Mouse (Mus musculus) heart, embryonic 10.5 days (tissue): ENCODE results near the gene Dscam. TPM values are rescaled to one million over a fixed set of nuclear protein-coding genes. Genes with fewer than 3 reads are reported as not detected.

Experiments
- DNase-seq: peaks from one replicate; pipeline ENCODE4 v3.0.0-alpha.2; 2017; ENCODE audit warnings: low spot score
- H3K27ac ChIP-seq: fragments of 300-500 bp; sonication (generic); 2 replicates; pipeline ENCODE4 v1.5.1; 2016; ENCODE audit warnings: mild to moderate bottlenecking
- H3K27me3 ChIP-seq: fragments of 300-500 bp; sonication (generic); 2 replicates; pipeline ENCODE4 v1.6.1; 2016; ENCODE audit warnings: mild to moderate bottlenecking; ENCODE audit not compliant: poor library complexity, insufficient read depth, severe bottlenecking
- H3K36me3 ChIP-seq: fragments of 300-500 bp; sonication (generic); 2 replicates; pipeline ENCODE4 v1.6.1; 2016; ENCODE audit warnings: mild to moderate bottlenecking, moderate library complexity
- H3K4me1 ChIP-seq: fragments of 300-500 bp; sonication (generic); 2 replicates; pipeline ENCODE4 v1.6.1; 2016; ENCODE audit warnings: mild to moderate bottlenecking
- H3K4me3 ChIP-seq: fragments of 300-500 bp; sonication (generic); 2 replicates; pipeline ENCODE4 v1.5.1; 2016; ENCODE audit warnings: mild to moderate bottlenecking, moderate library complexity
- H3K9me3 ChIP-seq: fragments of 300-500 bp; sonication (generic); 2 replicates; pipeline ENCODE4 v1.6.1; 2016; ENCODE audit warnings: mild to moderate bottlenecking, moderate library complexity
- WGBS: fragments of 180-500 bp; shearing (Covaris S2); methylation state at CpG from one replicate; pipeline ENCODE4 v1.1.7; 2016; 5-methylcytosine and 5-hydroxymethylcytosine counted together
- polyA plus RNA-seq: library from polyadenylated mRNA; unstranded; fragments of >200 nt; fragmentation: Nextera tagmentation; extraction: Ambion mirVana; gene quantifications from 2 replicates; pipeline ENCODE4 v1.2.1, GENCODE M21; 2016

Dscam gene
- polyA plus RNA-seq: 0.07 and 0.20 TPM in 2 replicates

- no peaks in the 10 kb centered on the region for H3K36me3 ChIP-seq
- DNase-seq: no peak
- H3K4me1 ChIP-seq: peaks cover 6% of the 10 kb centered on the region; the same call in 1 of the 2 replicates
- H3K4me3 ChIP-seq: peak within 1 kb of the TSS; percentile 71
- peak within 1 kb of the TSS; percentile 52; the same call in 1 of the 2 replicates for H3K27ac ChIP-seq
- WGBS: 10% methylated on average over 60 of the region's 60 CpGs
- no peaks in the 10 kb centered on the region for H3K9me3 ChIP-seq
- H3K27me3 ChIP-seq: peaks cover 80% of the 10 kb centered on the region
Observed at GRCm38 (mm10) chr16:97170513-97171081, at the start of gene Dscam. Gene Dscam (minus strand): TSS chr16:97170752.

DNA sequence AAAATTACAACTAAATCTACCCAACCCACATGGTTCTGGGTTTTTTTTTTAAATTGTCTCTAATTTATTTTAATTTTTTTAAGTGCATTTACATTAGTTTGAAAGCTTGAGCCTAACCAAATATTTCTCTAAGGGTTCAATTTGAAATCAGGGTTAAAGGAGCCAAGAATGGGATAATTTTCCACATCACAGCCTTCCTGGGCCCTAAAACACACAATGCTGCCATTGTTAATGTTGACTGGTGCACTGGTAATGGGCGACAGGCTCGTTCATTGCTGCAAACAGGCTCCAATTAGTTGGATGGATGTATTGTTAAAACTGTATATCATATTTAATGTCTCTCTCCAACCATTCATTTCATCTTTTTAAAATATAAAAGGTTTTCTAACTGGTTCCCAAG is 48.8 kb upstream of the Dscam start:
- 80% methylated on average over 2 of the region's 2 CpGs for WGBS
- no peak for DNase-seq
- H3K4me3 ChIP-seq: no peak overlapping the region

DNA sequence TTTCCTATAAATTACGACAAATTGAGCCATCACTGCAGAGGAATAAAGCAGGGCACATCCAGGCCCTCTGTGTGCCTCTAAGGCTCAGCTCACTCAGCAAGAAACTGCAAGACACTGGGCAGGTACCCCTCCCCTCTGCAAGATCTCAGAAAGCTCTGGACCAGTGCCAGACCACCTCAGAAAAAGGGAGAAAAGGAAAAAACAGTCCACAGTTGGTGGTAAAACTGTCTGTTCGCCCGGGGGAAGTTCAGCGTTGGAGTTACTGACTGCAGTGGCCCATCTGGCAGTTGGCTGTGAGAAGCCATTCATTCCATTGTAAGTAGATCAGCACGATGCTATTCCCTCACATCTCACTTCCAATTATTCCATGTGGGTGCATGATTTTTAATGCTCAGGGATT is 39.4 kb upstream of the Dscam start:
- H3K36me3 ChIP-seq: no peaks in the 10 kb centered on the region
- H3K27ac ChIP-seq: no peak overlapping the region
- 0 out of 2 replicates have a peak, but pooled peaks cover 4% of the 10 kb centered on the region for H3K9me3 ChIP-seq
- H3K4me1 ChIP-seq: no peaks in the 10 kb centered on the region
- DNase-seq: no peak
- 69% methylated on average over 5 of the region's 5 CpGs for WGBS
- H3K27me3 ChIP-seq: no peaks in the 10 kb centered on the region
- no peak overlapping the region for H3K4me3 ChIP-seq

More for the DNA sequence above, 48.8 kb upstream of the Dscam start:
- no peaks in the 10 kb centered on the region for H3K27me3 ChIP-seq
- peaks cover 4% of the 10 kb centered on the region; the same call in 1 of the 2 replicates for H3K9me3 ChIP-seq
- no peak overlapping the region for H3K27ac ChIP-seq
- H3K4me1 ChIP-seq: no peaks in the 10 kb centered on the region
- H3K36me3 ChIP-seq: no peaks in the 10 kb centered on the region

DNA sequence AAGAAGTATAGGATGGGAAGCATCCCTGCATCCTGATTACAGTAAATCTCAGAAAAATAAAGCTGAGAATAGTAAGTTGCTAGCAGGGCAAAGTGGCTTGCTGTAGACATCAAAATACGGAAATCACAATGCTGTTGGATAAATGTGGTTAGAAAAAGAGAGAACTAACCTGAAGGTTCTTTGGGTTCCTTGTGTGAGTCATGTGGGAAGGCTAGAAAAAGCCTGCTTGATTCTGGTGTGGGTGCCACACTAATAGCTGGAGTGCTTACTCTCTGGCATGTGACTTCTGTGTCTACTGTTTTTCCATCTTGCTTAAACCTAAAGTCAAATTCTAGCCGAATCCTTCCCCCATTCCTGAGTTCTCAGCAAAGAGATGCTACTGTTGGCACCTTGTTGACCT is 37.7 kb upstream of the Dscam start:
- no peak for DNase-seq

DNA sequence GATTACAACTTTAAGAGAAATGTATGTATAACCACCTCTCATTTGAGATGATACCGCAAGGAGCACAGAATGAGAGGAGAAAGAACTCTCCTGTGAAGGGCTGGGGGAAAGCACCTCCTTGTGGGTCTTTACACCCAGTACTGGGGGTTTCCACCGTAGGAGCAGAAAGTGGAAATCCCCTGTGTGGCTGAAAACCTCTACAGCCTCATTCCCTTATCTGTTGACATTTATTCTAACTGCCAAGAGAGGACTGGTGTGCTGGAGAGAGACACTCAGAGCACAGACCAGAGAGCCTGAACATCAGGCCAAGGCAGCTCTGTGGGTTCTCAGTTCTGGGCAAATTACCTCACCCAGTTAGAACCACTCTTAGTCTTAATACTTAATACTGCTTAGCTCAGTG is 33.5 kb upstream of the Dscam start:
- H3K9me3 ChIP-seq: no peaks in the 10 kb centered on the region
- H3K27ac ChIP-seq: no peak overlapping the region
- H3K4me1 ChIP-seq: no peaks in the 10 kb centered on the region
- no peaks in the 10 kb centered on the region for H3K27me3 ChIP-seq
- H3K4me3 ChIP-seq: no peak overlapping the region
- H3K36me3 ChIP-seq: no peaks in the 10 kb centered on the region
- 64% methylated on average over 2 of the region's 2 CpGs for whole genome bisulfite sequencing
- no peak for DNase-seq

More for the DNA sequence above, 37.7 kb upstream of the Dscam start:
- Histone ChIP-seq H3K4me3 (no peak overlapping the region), H3K36me3 (no peaks in the 10 kb centered on the region), H3K27me3 (no peaks in the 10 kb centered on the region), H3K27ac (no peak overlapping the region), H3K9me3 (no peaks in the 10 kb centered on the region), H3K4me1 (no peaks in the 10 kb centered on the region)
- 81% methylated on average over 2 of the region's 2 CpGs for WGBS

- Histone ChIP-seq H3K27ac (no peak overlapping the region), H3K9me3 (no peaks in the 10 kb centered on the region), H3K36me3 (no peaks in the 10 kb centered on the region), H3K27me3 (no peaks in the 10 kb centered on the region), H3K4me3 (no peak overlapping the region), H3K4me1 (no peaks in the 10 kb centered on the region)
- DNase-seq: no peak
- WGBS: 81% methylated on average over 2 of the region's 2 CpGs
Observed at GRCm38 (mm10) chr16:97203554-97203953, 33.0 kb upstream of the Dscam start.

DNA sequence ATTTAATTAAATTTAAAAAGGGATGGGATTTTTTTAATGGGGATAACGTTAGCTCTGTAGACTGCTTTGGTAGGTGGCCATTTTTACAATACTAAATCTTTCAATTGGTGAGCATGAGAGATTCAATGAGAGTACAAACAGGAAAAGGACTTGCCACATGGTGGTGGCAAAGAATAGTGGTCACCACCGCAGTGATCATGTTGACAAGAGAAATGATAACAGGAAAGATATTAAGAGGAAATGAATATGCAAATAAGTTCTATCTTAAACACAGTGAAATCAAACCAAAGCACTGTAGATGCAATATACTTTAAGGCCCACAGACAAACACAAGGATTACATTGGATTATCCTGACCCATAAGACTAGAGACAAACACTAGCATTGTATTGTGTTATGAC is 24.1 kb upstream of the Dscam start:
- Histone ChIP-seq H3K4me1 (no peaks in the 10 kb centered on the region), H3K4me3 (no peak overlapping the region), H3K36me3 (no peaks in the 10 kb centered on the region), H3K27me3 (no peaks in the 10 kb centered on the region), H3K9me3 (no peaks in the 10 kb centered on the region), H3K27ac (no peak overlapping the region)
- WGBS: 72% methylated on average over 2 of the region's 2 CpGs
- DNase-seq: no peak

GRCm38 (mm10) chr16:97194179-97194578 is 23.6 kb upstream of the Dscam start:
- no peaks in the 10 kb centered on the region for H3K9me3 ChIP-seq
- no peaks in the 10 kb centered on the region for H3K4me1 ChIP-seq
- H3K27ac ChIP-seq: no peak overlapping the region
- H3K4me3 ChIP-seq: no peak overlapping the region
- WGBS: 82% methylated on average over 1 of the region's 1 CpGs
- DNase-seq: no peak
- H3K27me3 ChIP-seq: no peaks in the 10 kb centered on the region
- H3K36me3 ChIP-seq: no peaks in the 10 kb centered on the region

GRCm38 (mm10) chr16:97192296-97192695 is 21.7 kb upstream of the Dscam start:
- Histone ChIP-seq H3K4me1 (no peaks in the 10 kb centered on the region), H3K27ac (no peak overlapping the region), H3K36me3 (no peaks in the 10 kb centered on the region), H3K27me3 (no peaks in the 10 kb centered on the region), H3K4me3 (no peak overlapping the region), H3K9me3 (no peaks in the 10 kb centered on the region)
- no peak for DNase-seq
- 75% methylated on average over 4 of the region's 4 CpGs for WGBS

DNA sequence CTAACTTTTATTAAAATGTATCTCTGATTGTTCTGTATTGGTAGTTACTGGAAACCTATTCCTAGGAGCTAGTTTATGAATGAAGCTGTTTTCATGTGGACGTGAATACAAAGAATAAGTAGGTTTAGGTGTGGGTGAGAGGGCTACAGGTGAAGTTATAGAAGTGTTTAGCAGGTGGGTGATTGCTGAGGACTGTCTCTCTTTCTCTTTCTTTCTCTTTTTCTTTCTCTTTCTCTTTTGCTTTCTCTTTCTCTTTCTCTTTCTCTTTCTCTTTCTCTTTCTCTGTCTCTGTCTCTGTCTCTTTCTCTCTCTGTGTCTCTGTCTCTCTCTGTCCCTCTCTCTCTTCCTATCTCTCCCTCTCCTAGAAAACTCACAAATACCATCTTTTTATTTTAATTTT is 20.1 kb upstream of the Dscam start:
- Histone ChIP-seq H3K9me3 (no peaks in the 10 kb centered on the region), H3K27ac (no peak overlapping the region), H3K36me3 (no peaks in the 10 kb centered on the region), H3K4me3 (no peak overlapping the region), H3K27me3 (no peaks in the 10 kb centered on the region), H3K4me1 (no peaks in the 10 kb centered on the region)
- WGBS: 59% methylated on average over 1 of the region's 1 CpGs
- DNase-seq: no peak

DNA sequence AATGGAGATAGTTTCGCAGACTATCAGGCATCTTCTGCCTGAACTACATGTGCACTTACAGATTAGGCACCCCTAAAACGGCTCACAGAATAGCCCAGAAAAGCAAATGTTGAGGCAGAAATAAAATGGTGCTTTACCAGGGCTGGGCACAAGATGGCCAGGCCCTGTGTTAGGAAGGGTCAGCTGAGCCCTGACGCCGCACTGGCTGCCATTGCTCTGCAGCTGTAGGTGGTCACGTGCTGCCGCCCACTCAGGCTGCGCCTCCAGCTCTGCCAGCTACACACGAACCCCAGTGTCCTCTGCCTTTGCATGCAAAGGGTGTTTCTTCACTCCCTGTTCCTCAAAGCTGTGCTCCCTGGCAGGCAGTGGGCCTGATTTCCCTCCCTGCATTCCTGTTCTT is 948 bp upstream of the Dscam start:
- no peaks in the 10 kb centered on the region for H3K36me3 ChIP-seq
- H3K27me3 ChIP-seq: peaks cover 71% of the 10 kb centered on the region
- DNase-seq: no peak
- H3K4me1 ChIP-seq: 0 out of 2 replicates have a peak, but pooled peaks cover 6% of the 10 kb centered on the region
- WGBS: 47% methylated on average over 8 of the region's 8 CpGs
- no peaks in the 10 kb centered on the region for H3K9me3 ChIP-seq
- H3K27ac ChIP-seq: no peak overlapping the region
- no peak overlapping the region for H3K4me3 ChIP-seq

DNA sequence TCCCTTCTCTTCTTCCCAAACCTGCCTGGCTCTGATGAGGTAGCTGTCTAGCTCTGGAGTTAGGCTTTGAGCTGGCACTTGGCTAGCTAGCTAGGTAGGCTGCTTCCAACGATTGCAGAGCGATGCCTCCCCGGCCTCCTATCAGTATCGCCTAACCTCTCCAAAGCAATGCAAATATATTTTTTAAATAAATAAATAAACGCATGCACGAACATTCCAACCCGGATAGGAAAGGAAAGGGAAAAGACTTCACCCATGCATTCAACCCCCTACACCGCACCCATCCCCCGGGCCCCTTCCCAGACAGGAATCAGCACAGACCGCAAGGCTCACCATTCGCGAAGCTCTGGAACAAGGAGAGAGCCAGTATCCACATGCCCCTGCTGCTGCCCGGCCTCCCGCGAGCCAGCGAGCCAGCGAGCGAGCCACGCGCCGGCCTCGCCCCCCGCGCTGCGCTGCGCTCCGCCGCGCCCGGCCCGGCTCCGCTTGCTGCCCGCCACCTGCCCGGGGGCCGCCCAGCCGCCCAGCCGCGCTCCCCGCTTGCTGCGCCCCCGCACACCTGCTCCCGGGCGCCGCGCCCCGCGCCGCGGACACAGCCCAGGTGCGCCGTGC is 545 bp downstream of the Dscam start:
- no peaks in the 10 kb centered on the region for H3K36me3 ChIP-seq
- 13% methylated on average over 51 of the region's 51 CpGs for WGBS
- H3K27ac ChIP-seq: peak overlapping the region; percentile 52; the same call in 1 of the 2 replicates
- H3K27me3 ChIP-seq: peaks cover 82% of the 10 kb centered on the region
- no peaks in the 10 kb centered on the region for H3K9me3 ChIP-seq
- H3K4me3 ChIP-seq: peak overlapping the region; percentile 71
- peaks cover 12% of the 10 kb centered on the region for H3K4me1 ChIP-seq
- no peak for DNase-seq

DNA sequence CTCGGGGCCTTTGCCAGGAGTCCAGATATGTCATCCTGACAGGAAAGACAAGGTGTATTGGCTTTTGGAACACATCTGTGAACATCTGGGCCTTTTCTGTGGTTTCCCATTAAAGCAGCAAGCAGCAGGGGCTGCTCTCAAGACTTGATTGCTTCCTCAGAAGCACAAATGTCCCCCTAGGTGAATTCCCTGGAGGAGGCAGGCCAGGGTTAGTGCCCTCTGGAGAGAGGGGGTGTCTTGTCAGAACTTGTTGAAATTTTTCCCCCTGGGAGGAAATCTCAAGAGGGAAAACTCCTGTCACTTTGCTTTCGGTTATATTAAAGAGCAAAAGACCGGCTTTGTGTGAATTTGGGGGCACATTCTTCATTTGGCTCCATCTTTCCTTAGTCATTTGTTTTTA is 1.9 kb downstream of the Dscam start:
- no peak for DNase-seq
- H3K27me3 ChIP-seq: peaks cover 86% of the 10 kb centered on the region

More for the DNA sequence above, 1.9 kb downstream of the Dscam start:
- Histone ChIP-seq H3K9me3 (no peaks in the 10 kb centered on the region), H3K36me3 (no peaks in the 10 kb centered on the region), H3K4me1 (peaks cover 15% of the 10 kb centered on the region), H3K4me3 (no peak overlapping the region), H3K27ac (no peak overlapping the region)
- 42% methylated on average over 3 of the region's 3 CpGs for WGBS
